Mouse (Mus musculus): ENCODE results near the gene Cdyl2.

Cdyl2 gene

DNA sequence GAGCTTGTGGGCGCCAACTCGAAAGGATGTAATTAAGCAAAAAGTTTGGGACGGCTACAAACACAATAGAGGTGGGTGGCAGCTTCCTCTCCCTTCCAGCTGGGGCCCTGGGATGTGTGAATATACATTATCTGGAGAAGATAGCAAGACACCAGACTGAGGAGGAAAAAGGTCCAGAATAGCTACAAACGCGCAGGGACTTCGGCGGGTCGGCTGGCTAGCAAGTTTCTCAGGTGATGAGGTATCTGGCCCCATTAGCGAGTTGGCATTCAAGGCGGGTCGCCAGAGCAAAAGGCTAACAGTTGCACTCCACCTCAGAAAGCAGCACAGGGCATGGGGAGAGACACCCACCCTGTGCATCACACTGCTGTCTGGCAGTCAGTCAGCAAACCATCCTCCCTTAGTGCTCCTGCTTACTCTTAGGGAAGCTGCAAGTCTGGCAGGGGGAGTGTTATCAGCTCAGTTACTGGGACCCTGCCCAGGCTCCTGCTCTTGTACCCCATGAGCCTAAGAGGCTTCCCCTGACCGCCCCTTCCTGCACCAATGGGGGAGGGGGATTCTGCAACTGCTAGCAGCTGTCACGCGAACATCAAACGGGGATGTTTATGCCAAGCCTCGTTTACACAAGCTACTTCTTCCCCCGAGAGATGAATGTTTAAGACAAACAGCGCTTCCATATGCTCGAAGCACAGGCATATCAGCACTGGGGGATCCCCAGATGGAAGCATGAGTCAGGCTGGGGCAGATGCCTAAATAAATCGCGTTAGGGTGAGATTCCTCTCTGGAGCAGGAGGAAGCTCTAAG, 111.4 kb downstream of the Cdyl2 start:
- DNase-seq (ENCODE audit: low spot score in 2 of 2): peak; percentile 73 to 80

DNA sequence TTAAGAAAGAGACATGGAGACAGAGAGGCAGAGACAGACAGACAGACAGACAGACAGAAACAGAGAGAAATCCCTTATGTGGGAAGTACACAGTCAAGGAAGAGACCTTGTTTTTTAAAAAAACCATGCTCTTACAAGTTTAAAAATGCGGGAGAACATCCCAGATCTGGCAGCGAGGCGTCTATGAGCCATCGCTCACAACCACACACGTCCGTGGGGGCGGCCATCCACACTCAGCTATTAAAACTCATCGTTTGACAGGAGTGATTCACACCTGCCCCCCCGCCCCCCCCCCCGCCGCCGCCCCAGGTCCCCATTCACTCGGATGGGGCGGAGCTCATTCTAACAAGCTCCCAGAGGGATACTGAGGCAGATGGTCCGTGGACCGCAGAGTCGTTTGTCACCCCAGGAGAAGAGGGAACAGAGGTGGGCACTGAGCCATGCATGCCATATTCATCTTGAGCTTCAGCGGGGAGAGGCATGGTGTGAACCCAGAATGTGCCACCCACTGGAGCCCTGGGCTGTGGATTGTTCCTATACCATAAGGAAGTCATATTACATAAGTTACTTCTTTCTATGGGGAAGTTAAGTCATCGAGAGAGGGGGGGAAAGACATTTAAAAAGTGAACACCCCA, 113.0 kb downstream of the Cdyl2 start:
- DNase-seq (ENCODE audit: low spot score in 2 of 2): peak; percentile 74 to 81

DNA sequence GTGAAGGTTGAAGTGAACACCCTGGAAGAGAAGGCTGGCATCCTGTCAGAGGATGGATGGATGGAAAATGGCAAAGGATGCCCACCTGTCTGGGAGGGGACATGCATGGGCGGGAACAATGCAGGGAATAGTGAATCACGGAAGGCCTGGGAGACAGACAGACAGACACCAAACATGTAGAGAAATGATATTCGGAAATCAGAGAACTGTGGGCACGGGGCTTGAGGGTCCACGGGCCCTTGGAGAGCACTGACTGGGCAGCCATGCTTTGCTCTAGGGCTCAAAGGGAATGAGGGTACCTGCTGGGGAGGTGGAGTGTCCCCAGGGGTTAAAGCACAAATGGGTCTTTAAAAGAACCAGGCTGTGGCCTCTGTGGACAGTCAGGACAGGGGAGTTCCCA, 113.6 kb downstream of the Cdyl2 start:
- no peak for DNase-seq (ENCODE audit: low spot score in 2 of 2)

DNA sequence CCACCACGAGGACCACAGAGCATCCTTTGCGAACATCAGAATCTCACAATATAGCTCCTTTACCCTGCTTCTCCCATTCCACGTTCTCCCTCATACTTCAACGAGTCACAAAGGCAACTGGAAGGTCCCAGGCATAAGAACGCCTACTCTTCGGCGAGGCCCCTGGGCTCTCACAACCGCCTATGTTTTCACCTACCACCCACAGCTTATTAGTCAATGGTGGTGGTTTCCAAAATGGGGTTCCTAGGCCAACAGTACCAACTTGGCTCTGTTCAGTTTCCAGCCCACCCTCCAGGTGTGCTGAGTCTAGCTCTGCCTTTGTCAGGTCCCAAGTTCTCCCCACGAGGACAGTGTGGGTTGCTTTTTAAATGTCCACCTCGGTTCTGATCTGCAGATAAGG, 114.0 kb downstream of the Cdyl2 start:
- peak; percentile 16 to 40 for DNase-seq (ENCODE audit: low spot score in 2 of 2)

DNA sequence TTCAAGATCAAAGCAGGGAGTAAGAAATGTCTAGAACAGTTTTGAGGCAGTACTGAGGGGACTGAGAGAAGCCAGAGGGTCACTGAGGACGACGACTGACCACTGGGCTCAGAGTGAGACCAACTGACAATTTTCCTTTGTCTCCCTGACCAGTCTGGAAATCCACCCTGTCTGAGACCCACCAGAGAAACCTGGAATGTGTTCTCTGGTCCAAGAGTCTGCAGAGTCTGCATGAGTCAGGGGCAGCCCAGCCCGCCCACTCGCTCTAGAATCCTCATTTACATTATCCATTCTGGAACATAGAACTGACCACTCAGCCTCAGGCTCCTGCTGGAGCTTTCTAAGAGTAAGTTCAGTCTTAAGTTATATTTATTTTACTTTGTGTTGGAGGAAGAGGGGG, 114.9 kb downstream of the Cdyl2 start:
- no peak for DNase-seq (ENCODE audit: low spot score in 2 of 2)

DNA sequence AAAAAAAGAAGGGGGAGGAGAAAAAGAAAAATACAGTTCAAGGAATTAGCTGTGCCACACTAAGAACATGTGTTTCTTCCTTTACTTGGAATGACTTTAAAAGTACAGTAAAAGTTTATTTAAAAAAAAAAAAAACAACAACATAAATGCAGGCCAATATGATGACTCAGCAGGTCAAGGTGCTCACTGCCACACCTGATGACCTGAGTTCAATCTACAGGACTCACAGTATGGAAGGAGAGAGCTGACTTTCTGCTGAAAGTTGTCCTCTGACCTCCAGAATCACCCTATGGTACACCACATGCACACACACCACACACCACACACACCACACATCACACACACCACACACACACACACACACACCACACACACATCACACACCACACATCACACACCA, 116.4 kb downstream of the Cdyl2 start:
- DNase-seq (ENCODE audit: low spot score in 2 of 2): no peak

DNA sequence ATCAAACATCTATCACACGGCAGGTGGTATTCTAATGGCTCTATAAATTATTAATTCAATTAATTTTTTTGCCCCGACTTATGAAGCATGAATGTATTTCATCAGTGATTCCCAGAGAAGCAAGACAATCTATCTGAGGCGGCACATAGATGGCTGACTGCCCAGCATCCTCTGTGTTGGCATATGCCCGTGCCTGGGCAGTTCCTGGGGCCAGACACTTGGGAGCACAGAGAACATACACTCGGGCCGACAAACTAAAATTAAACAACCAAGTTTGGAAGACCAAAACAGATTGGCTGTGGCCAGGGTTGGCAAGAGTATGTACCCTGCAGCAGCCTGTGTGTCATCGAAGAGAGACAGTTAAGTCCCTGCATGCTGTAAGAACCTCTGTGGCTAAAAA, 117.9 kb downstream of the Cdyl2 start:
- DNase-seq (ENCODE audit: low spot score in 2 of 2): no peak

DNA sequence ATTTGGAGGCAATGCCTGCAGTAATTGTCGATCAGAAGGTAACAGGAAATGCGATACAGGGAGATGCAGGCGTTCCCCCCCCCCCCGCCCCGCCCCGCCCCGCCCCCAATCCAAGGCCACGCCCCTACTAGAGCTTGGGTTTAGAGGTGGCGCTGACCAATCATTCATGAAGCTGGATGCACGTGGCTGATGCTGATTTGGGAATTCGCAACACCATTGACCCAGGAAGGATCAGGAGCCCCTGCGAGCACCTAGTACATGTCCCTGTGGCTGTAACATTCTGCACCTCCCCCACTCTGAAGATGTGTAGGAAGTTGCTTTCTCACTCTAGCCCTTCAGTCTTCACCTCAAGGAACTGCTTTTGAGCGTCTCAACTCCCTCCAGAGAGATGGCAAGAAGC, 126.6 kb downstream of the Cdyl2 start:
- DNase-seq (ENCODE audit: low spot score in 2 of 2): no peak

DNA sequence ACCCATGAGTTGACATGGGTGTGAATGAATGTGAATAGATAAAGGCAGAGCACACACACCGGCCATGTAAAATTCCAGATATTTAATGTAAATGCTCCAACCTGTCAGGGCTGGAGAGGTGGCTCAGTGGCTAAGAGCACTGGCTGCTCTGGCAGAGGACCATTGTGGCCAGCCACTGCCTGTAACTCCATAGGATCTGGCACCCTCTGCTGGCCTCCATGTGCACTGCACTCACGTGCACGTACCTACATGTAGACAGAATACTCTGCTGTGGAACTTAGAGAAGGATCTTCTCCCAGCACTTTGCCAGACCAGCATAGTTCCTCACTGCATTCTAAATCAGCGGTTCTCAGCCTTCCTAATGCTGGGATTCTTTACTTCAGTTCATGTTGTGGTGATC, 130.0 kb downstream of the Cdyl2 start:
- no peak for DNase-seq (ENCODE audit: low spot score in 2 of 2)

DNA sequence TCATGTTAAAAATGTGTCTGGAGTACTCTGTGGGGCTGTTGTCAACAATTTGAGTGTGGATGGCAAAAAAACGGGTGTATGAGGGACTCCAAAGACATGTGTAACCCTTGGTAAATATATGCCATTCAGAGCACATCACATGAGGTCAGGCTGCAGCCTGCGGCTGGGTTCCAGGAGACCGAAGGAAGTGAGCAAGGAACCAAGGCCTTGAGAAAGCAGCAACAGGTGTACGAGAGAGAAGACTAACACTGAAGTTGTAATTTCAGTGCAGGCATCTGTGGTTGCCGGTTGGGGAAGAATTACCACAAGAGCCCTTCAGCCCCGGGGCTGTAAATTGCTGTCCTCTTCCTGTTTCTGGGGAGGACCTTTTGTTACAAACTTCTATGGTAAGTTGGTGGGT, 133.1 kb downstream of the Cdyl2 start:
- DNase-seq (ENCODE audit: low spot score in 2 of 2): no peak

DNA sequence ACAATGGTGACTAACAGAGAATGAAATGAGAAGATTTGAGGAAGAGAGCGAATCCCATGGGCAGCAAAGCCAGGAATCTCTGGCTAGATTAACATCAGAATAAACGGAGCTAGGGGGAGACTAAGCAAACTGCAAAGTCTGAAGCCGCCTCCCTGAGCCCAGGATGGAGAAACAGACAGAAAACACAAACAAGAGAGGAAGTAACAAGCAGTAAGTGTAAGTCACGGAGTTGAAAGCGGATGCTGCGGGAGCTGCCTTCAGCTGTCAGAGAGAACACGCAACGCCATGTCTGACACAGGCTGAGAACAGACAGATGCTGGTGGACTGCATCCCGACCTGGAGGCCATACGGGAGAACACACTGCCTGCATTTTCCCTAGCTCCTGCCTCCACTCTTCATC, 141.6 kb downstream of the Cdyl2 start:
- DNase-seq (ENCODE audit: low spot score in 2 of 2): no peak

DNA sequence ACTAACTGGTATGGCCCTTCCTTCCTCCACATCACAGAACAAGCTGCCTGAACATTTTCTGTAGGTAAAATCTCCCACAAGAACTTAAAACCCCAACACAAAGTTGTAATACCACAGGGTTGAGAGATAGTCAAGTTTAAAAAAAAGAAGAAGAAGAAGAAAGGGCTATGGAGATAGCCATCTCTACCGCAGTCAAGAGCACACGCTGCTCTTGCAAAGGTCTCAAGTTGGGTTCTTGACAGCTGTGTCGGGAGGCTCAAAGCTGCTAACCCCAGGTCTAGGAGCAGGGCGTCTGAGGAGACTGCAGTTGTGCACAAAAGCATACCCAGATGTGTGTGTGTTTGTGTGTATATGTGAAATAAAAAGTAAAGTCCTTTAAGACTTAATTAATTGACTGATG, 142.2 kb downstream of the Cdyl2 start:
- DNase-seq (ENCODE audit: low spot score in 2 of 2): no peak

DNA sequence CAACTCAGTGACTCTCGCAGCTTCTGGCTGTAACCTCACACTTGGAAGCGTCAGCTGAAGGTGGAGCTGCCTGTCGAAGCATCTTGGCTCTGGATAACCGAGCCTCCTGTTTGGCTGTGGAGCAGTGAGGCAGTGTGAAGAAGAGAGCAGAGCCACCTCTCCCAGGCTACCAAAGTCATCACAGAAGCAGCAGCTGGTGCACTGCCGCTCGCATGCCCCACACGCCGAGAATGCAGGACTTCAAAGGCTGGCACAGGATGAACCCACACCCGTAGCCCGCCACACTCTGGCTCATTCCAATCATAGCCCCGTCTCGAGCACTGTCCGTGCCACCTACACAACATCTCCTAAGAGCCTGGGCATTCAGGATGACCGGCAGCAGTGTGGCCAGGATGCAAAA, 142.7 kb downstream of the Cdyl2 start:
- DNase-seq (ENCODE audit: low spot score in 2 of 2): peak; percentile 9 to 17

DNA sequence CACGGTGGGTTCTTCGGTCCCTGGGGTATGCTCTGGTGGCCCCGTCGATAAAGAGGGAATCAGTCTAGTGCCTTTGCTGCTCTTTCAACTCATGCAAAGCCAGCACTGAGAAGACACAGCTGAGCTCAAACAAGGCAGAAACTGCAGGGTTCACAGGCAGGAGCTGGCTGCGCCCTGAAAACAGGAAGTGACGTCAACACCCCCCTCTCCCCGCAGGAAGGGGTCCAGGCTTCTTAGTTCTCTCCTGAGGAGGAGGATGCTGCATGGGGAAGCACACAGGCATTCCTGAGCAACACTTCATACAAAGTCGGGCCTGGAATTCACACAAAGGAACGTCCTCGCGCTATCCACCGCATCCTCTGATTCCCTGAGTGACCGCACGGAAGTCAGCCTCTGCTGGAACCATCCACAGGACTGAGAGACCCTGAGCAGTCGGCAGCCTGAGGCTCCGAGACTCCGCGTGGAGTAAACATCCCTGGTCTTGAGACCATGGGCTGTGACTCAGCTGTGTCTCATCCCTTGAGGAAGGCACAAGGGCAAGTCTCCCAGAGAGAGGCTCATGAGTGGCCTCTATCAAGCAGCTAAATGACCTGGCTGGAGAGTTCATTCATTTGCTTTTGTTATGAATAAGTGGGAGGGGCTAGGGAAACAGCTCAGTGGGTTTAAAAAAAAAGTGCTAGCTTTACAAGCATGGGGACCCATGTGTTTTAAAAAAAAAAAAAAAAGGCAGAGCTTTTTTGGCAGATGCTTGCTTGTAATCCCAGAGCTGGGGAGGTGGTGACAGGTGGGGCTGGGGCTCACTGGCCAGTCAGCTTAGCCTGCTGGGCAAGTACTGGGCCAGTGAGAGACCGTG, 144.9 kb downstream of the Cdyl2 start:
- DNase-seq (ENCODE audit: low spot score in 2 of 2): no peak

DNA sequence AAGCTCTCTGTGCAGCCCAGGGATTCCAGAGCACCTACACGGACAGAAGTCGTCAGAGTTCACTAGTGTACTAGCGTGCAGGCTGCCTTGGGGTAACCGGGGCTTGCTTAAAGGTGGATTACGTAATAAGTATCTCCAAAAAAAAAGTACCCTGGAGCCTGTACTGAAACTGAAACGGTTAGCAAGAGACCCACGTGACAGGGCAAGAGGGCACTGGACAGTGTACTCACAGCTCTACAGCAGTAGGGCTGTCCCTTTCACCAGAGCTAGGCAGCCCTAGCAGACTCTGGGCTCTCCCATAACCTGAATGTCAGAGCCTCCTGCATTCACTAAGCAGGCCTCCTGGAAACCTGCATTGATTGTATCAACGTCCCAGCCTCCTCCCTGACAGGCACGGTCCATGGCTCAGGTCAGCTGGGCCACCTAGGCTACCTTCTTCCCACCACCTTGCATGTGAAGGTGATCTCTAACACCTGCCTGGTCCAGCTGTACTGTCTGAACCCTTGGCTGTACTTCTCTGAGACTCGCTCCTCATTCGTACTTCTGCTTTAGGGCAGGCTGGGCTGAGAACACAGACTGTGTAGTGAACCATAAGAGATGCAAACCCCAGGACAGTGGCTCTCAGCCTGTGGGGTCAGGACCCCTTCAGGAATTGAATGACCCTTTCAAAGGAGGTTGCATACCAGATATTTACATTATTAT, 151.3 kb downstream of the Cdyl2 start:
- no peak for DNase-seq (ENCODE audit: low spot score in 2 of 2)

DNA sequence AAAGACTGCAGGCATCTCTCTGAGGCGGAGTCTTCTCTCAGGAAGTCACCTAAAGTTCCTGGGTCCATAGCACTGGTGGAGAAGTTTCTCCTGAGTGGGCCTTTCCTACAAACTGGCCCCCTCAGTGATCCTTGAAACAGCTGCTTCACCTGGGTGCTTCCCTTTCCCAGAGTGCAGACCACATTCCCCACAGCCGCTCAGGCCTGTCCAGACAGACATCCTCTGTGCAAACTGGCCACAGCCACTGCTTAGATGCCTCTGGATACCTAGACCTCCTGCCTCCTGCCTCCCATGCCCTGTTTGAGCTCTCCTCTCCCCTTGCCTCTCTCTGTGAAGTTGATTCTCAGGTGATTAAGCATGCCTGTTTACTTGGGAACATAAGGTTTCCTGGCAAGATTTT, 156.1 kb downstream of the Cdyl2 start:
- DNase-seq (ENCODE audit: low spot score in 2 of 2): no peak

DNA sequence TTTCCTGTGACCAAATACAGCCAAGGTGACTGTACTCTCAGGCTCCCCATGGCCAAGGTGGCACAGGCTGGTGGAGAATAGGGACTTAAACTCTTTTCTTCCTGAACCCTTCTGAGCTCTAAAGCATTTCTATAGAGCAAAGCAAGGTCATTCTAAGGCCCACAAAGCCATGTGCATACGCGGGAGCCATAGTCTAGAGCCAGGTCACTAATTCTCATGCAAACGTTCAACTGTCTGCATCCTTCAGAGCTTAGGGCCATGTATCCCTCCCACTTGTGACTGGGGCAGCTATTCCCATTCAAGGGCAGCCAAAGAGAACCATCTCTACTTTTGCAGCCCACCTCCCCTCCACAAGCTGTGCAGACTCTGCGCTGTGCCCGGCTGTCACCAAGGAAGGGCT, 159.7 kb downstream of the Cdyl2 start:
- no peak for DNase-seq (ENCODE audit: low spot score in 2 of 2)

DNA sequence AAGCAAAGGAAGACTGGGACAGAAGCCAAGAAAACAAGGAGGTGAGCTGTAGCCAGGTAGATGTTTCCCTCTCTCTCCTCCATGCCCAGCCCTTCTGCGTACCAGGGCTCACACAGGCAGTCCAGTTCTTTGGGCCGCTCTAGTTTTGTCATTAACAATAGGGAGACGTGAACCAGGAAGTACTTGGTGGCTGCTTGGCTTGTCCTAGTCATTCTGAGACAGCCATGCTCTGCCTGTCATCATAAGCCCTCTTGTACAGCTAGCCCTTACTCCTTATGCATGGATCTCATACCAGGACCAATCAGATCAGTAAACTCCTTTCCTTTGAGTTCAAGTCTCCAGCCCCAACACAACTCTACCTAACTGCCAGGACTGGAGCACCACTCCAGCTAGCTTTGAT, 180.0 kb downstream of the Cdyl2 start:
- DNase-seq (ENCODE audit: low spot score in 2 of 2): no peak

DNA sequence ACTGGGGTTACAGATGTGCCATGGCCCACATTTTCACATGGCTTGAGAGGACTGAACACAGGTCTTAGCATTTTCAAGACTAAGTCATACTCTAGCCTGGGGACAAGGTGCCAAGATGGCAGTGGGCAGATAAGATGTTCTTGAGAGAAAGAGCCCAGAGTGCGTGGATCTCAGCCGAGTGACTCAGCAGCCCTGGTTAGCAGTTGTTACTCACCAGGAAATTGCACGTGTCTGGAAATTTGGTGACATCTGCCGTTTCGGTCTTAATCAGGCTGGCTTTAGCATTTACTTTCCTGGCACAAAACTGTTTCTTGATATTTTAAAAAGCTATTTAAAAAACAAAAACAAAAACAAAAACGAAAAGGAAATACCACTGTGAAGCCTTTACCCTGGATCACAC, 180.5 kb downstream of the Cdyl2 start:
- DNase-seq (ENCODE audit: low spot score in 2 of 2): peak; percentile 48 to 51

DNA sequence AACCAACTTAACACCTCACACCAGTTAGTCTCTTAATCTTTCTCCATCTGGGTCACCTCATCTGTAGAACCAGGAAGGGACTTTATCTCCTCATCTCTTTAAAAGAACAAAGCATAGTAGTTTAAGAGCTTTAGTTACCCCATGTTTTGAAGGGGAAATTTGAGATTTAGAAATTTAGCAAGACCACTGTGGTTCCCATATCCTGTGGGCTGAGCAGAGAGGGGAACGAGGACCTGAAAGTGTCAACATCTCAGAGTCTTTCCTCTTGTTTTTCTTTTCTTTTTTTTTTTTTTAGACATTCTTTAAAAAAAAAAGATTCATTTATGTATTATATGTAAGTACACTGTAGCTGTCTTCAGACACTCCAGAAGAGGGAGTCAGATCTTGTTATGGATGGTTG, 189.4 kb downstream of the Cdyl2 start:
- no peak for DNase-seq (ENCODE audit: low spot score in 2 of 2)

DNA sequence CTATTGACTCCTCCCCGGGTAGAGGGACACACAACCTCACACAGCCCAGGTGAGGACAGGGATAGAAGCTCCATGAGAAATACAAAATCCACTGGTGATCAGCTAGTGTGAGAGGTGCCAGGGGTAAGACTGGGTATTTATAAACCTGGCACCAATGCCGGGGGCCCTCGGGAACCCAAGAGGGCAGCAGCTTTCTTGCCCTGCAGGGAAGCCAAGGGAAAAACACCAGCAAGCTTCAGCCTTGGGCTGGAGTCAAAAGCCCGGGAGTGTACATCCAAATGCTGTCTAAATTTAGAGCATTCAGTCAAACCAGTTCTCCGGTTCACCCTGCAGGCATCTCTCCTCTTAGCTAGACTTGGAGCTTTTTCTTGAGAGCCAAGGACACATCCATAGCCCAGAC, 189.9 kb downstream of the Cdyl2 start:
- no peak for DNase-seq (ENCODE audit: low spot score in 2 of 2)

DNA sequence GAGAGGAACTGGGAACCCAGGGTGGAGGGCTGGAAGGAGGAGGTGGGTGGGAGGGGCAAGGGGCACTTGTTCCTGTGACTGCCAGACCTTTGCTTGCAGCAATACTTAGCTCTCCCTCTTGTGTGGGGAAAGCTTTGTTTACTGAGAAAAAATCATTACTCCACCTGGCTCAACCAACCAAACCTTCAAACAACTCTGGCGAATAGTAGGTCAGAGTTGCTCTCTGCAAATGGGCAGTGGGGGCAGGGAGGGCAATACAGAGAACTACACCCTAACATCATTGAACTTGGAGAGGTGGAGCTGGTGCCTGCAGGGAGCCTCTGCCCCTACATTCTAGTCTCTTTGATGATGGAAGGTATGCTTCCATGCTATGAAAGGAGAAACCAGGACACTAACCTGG, 192.7 kb downstream of the Cdyl2 start:
- DNase-seq (ENCODE audit: low spot score in 2 of 2): no peak
